Mouse (Mus musculus) adrenal gland, postnatal 0 days (tissue): ENCODE measurements around the gene Prss28. TPM values are rescaled to one million over a fixed set of nuclear protein-coding genes. Genes with fewer than 3 reads are reported as not detected.

Source experiments
- polyA plus RNA-seq: library from polyadenylated mRNA; unstranded; fragments of >200 nt; fragmentation: Nextera tagmentation; extraction: Ambion mirVana; gene quantifications from 2 replicates; pipeline ENCODE4 v1.2.1, GENCODE M21; 2015

Gene Prss28
- 0.14 and 0.75 TPM in 2 replicates for polyA plus RNA-seq

GRCm38 (mm10) chr17:25308346-25308745, at the start of gene Prss28:
Gene Prss28 (plus strand): TSS chr17:25308646.

DNA sequence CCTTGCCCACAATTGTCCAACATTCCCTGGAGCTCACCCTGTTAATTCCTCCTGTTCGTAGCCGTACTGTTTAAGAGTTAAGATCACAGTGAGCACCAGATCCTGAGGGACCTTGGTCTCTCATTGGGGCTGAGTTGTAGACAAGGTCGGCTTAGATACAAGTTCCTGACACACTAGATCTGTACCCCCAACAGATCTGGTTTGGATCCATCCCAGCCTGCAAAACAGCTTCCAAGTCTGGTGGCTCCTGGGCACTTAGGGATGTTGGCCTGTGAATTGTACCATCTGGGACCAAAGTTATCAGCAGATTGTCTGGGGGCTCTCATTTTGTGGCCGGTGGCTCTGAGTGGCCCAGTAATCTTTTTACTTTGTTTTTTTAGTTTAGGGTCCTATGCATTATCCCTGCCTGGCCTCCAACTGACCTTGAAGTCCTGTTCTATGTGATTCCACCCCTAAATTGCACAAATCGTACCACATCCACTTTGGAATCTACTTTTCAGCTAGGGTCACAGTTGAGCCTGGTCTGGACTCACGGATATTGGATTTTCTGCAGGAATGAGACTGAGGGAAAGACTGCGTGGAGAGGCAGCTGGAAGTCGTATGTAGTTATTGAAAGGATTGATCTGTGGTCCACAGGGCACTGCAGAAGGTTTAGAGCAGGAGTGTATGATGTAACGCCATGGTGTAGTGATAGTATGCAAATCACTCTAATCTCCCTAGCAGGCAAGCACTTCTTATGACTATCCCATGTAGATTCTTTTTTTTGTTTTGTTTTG, 33.7 kb upstream of the Prss28 start, which contains the start of gene Ube2i:
TSS of gene Ube2i (minus strand) at position 52 of the 776 bp plus-strand sequence.

DNA sequence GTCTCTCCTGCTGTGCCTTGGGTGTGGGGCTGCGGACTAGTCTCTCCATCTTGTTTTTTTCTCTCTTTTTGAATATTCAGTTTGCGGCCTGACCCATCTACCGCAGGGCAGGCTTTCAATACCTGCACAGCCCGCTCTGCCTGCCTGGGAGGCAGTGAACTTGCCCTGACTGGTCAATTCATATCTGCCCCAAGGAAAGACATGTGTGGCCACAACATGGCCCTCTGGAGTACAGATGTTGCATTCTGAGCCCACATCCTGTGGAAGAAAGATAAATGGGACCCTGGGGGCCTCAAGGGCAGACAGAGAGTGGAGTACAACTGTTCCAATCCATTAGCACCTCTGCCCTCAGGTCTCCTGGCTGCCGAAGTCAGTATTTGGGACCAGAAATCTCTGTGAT, 10.4 kb upstream of the Prss28 start, which contains the start of gene Prss34:
TSS of gene Prss34 (plus strand) at position 301 of the 400 bp plus-strand sequence.

DNA sequence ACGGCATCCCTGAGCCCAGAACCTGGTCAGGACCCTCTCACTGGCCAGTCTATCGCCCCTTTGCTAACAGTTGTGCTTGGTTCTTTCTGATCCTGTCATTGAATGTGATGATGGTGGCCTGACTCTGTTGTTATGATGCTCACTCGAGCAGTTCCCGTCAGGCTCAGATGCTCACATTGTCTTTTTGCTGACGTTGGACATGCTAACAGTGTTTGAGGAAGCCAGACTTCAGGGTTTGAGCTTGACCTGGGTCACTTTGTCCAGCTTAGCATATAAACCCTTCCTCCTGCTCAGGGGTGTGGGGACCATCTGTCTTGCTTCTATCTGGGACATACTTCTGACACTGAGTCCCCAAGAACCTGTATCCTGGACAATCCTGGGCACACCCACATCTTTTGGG, 9.9 kb downstream of the Prss28 start, which contains the start of gene Prss29:
TSS of gene Prss29 (plus strand) at position 301 of the 400 bp plus-strand sequence.

DNA sequence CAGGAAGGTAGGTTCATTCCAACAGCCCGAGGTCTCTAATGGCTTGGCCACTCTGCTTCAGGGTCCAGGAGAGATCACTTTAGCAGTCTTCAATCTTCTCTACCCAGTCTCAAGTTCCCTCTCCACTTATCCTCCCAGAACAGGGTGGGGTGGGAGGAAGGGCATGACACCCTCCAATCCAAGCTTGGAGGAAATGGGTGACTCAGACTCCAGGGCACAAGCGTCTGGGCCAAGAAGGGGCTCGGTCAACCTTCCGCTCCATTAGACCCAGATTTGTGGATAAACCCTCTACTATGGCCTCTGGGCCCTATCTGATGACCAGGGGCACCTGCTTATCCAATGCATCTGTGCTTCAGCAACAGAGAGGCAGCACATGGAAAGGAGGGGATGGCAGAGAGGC, 37.0 kb downstream of the Prss28 start, which contains the start of gene Tpsab1:
TSS of gene Tpsab1 (minus strand) at position 101 of the 400 bp plus-strand sequence.

Other genes starting within 250 kb of the Prss28 start
- 47.0 and 48.5 TPM in 2 replicates for gene Tmem204, start 225.1 kb upstream of the Prss28 start, polyA plus RNA-seq
- 17.3 and 18.1 TPM in 2 replicates for gene Telo2, start 192.7 kb upstream of the Prss28 start, polyA plus RNA-seq
- 0.17 and 0.25 TPM in 2 replicates for gene Ptx4, start 187.9 kb upstream of the Prss28 start, polyA plus RNA-seq
- 11.8 and 20.7 TPM in 2 replicates for gene Clcn7, start 175.3 kb upstream of the Prss28 start, polyA plus RNA-seq
- gene Ccdc154, start 146.2 kb upstream of the Prss28 start, polyA plus RNA-seq: 0.06 TPM in 1 of 2 replicates, not detected in the other
- 0.33 and 0.40 TPM in 2 replicates for gene Gm38655, start 133.2 kb upstream of the Prss28 start, polyA plus RNA-seq
- gene BC003965, start 124.1 kb upstream of the Prss28 start, polyA plus RNA-seq: 34.5 and 37.5 TPM in 2 replicates
- gene Unkl, start 120.2 kb upstream of the Prss28 start, polyA plus RNA-seq: 6.8 and 7.2 TPM in 2 replicates
- gene Gnptg, start 68.5 kb upstream of the Prss28 start, polyA plus RNA-seq: 69.2 and 75.2 TPM in 2 replicates
- gene Tsr3, start 68.5 kb upstream of the Prss28 start, polyA plus RNA-seq: 59.7 and 65.7 TPM in 2 replicates
- 7.5 and 11.9 TPM in 2 replicates for gene Baiap3, start 52.3 kb upstream of the Prss28 start, polyA plus RNA-seq
- gene Ube2i, start 34.0 kb upstream of the Prss28 start, polyA plus RNA-seq: 292 and 391 TPM in 2 replicates
- 0.44 and 1.4 TPM in 2 replicates for gene Prss34, start 10.3 kb upstream of the Prss28 start, polyA plus RNA-seq
- gene Prss29, start 10.0 kb downstream of the Prss28 start, polyA plus RNA-seq: not detected in 2 replicates
- gene Tpsab1, start 36.9 kb downstream of the Prss28 start, polyA plus RNA-seq: 1.0 and 2.1 TPM in 2 replicates
- gene Tpsb2, start 57.7 kb downstream of the Prss28 start, polyA plus RNA-seq: 45.1 and 65.1 TPM in 2 replicates
- 0.68 and 1.3 TPM in 2 replicates for gene Tpsg1, start 60.6 kb downstream of the Prss28 start, polyA plus RNA-seq
- 4.6 and 7.3 TPM in 2 replicates for gene Cacna1h, start 125.1 kb downstream of the Prss28 start, polyA plus RNA-seq
- gene Tekt4, start 146.0 kb downstream of the Prss28 start, polyA plus RNA-seq: 0.17 and 0.30 TPM in 2 replicates
- gene Sstr5, start 188.6 kb downstream of the Prss28 start, polyA plus RNA-seq: 0.11 TPM in 2 replicates